Mouse (Mus musculus): ENCODE measurements around the gene Erp27. TPM values are rescaled to one million over a fixed set of nuclear protein-coding genes. Genes with fewer than 3 reads are reported as not detected.
A peak's percentile ranks its signal among the peaks of the same experiment; 100 is the strongest.
"Not testable (repeated sequence)": the region's sequence is repeated elsewhere in the genome, so short reads cannot be mapped to it uniquely, and the experiment has no call there.

The Erp27 gene
- polyA plus RNA-seq (2015; fragmentation: Nextera tagmentation; extraction: Ambion mirVana), result 0.61 and 0.74 TPM in 2 replicates

GRCm38 (mm10) chr6:136922080-136922479 lies at the start of gene Erp27:
TSS of gene Erp27 (minus strand) at chr6:136922180.
- no peak for ATAC-seq
- Histone ChIP-seq H3K36me3 (ENCODE audit: insufficient read depth, low read length) (no peaks in the 10 kb centered on the region), H3K4me2 (replicated peaks; ENCODE audit: low read depth, low read length) (no peak within 1 kb of the TSS), H3K27ac (ENCODE audit: low read length) (no peak within 1 kb of the TSS), H3K9ac (replicated peaks; ENCODE audit: low read depth) (no peak within 1 kb of the TSS), H3K27me3 (replicated peaks; ENCODE audit: insufficient read depth, low read length) (no peaks in the 10 kb centered on the region), H3K4me1 (ENCODE audit: insufficient read depth, low read depth, low read length) (no peaks in the 10 kb centered on the region), H3K4me3 (ENCODE audit: low read depth, low read length) (no peak within 1 kb of the TSS), H3K9me3 (ENCODE audit: low read length) (no peaks in the 10 kb centered on the region)
- 50% methylated on average over 5 of the region's 5 CpGs for whole genome bisulfite sequencing
- TF ChIP-seq CTCF (IDR thresholded peaks at IDR 0.05) (no peak), EP300 (IDR thresholded peaks at IDR 0.05) (no peak)
- DNase-seq (ENCODE audit: low spot score), result no peak

DNA sequence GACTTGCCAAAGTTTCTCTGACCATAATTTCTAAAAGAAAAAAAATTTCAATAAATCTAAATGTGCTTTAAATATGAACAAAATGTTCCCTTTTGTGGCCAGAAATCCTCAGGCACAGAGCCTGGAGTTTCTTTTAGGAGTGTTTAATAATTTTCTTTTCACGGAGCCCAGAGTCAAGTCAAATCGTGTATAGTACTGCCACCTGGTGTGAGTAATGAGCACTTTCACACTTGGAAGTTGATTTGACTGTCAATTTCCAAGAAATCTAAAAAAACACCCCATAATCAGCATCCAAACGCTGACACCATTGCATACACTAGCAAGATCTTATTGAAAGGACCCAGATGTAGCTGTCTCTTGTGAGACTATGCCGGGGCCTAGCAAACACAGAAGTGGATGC lies 46.9 kb upstream of the Erp27 start:
- TF ChIP-seq CTCF (IDR thresholded peaks at IDR 0.05) (peak; percentile 68), EP300 (IDR thresholded peaks at IDR 0.05) (peak; percentile 39)
- H3K27me3 ChIP-seq (replicated peaks; ENCODE audit: insufficient read depth, low read length); H3K36me3 ChIP-seq (ENCODE audit: insufficient read depth, low read length); H3K4me3 ChIP-seq (ENCODE audit: low read depth, low read length); H3K9me3 ChIP-seq (ENCODE audit: low read length); H3K4me1 ChIP-seq (ENCODE audit: insufficient read depth, low read depth, low read length); H3K4me2 ChIP-seq (replicated peaks; ENCODE audit: low read depth, low read length); H3K9ac ChIP-seq (replicated peaks; ENCODE audit: low read depth): not testable (repeated sequence)
- 19% methylated on average over 4 of the region's 4 CpGs for WGBS
- peak overlapping the region; percentile 47; the same call in 1 of the 2 replicates for H3K27ac ChIP-seq (ENCODE audit: low read length)
- DNase-seq (ENCODE audit: low spot score) (peak; percentile 84), ATAC-seq (peak; percentile 70; the same call in 1 of the 2 replicates)

DNA sequence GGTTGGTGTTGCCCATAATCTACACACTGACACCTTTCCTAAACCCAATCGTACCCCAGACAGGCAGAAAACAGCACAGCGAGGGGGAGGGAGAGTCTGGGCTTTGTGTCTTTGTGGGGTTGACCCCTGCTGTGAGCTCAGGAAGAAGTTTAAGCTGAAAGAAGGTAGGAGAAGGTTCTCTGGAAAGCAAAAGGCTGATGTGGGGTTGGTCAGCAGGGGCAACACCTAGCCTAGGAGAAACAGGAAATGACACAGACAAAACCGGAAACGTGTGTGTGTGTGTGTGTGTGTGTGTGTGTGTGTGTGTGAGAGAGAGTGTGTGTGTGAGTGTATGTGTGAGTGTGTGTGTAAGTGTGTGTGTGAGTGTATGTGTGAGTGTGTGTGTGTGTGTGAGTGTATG lies 45.5 kb upstream of the Erp27 start:
- Histone ChIP-seq H3K4me3 (ENCODE audit: low read depth, low read length) (no peak overlapping the region), H3K27ac (ENCODE audit: low read length) (no peak overlapping the region), H3K4me1 (ENCODE audit: insufficient read depth, low read depth, low read length) (no peaks in the 10 kb centered on the region), H3K27me3 (replicated peaks; ENCODE audit: insufficient read depth, low read length) (no peaks in the 10 kb centered on the region), H3K9me3 (ENCODE audit: low read length) (no peaks in the 10 kb centered on the region), H3K4me2 (replicated peaks; ENCODE audit: low read depth, low read length) (no peak overlapping the region), H3K9ac (replicated peaks; ENCODE audit: low read depth) (no peak overlapping the region), H3K36me3 (ENCODE audit: insufficient read depth, low read length) (no peaks in the 10 kb centered on the region)
- ATAC-seq, result no peak
- DNase-seq (ENCODE audit: low spot score), result no peak
- TF ChIP-seq CTCF (IDR thresholded peaks at IDR 0.05) (no peak), EP300 (IDR thresholded peaks at IDR 0.05) (no peak)
- WGBS, result 58% methylated on average over 4 of the region's 4 CpGs

DNA sequence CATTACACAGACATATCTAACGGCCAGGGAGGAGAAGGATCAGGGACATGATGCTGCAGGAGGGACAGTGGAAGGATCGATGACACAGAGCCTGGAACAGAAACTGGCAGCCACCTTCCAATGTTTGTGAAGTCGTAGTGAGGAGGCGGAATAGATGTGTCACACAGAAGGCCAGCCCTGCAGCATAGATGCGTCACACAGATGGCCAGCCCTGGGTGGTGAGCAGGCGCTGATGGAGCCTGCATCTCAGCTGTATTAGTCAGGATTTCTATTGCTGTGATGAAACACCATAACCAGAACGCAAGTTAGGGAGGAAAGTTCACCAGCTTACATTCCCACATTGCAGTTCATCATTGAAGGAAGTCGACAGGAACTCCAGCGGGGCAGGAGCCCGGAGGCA lies 43.9 kb upstream of the Erp27 start:
- Histone ChIP-seq H3K4me1 (ENCODE audit: insufficient read depth, low read depth, low read length) (no peaks in the 10 kb centered on the region), H3K27me3 (replicated peaks; ENCODE audit: insufficient read depth, low read length) (no peaks in the 10 kb centered on the region), H3K4me2 (replicated peaks; ENCODE audit: low read depth, low read length) (no peak overlapping the region), H3K36me3 (ENCODE audit: insufficient read depth, low read length) (no peaks in the 10 kb centered on the region), H3K9ac (replicated peaks; ENCODE audit: low read depth) (no peak overlapping the region), H3K4me3 (ENCODE audit: low read depth, low read length) (no peak overlapping the region), H3K9me3 (ENCODE audit: low read length) (no peaks in the 10 kb centered on the region), H3K27ac (ENCODE audit: low read length) (no peak overlapping the region)
- ATAC-seq (peak; percentile 79), DNase-seq (ENCODE audit: low spot score) (peak; percentile 49)
- WGBS, result 63% methylated on average over 10 of the region's 10 CpGs
- TF ChIP-seq CTCF (IDR thresholded peaks at IDR 0.05), result no peak
- no peak for TF ChIP-seq EP300 (IDR thresholded peaks at IDR 0.05)

GRCm38 (mm10) chr6:136964609-136965510 lies 42.9 kb upstream of the Erp27 start:
- peak; percentile 65 for DNase-seq (ENCODE audit: low spot score)
- no peak for ATAC-seq
- TF ChIP-seq EP300 (IDR thresholded peaks at IDR 0.05) (no peak), CTCF (IDR thresholded peaks at IDR 0.05) (peak; percentile 37)
- Histone ChIP-seq H3K36me3 (ENCODE audit: insufficient read depth, low read length) (no peaks in the 10 kb centered on the region), H3K9me3 (ENCODE audit: low read length) (no peaks in the 10 kb centered on the region), H3K4me2 (replicated peaks; ENCODE audit: low read depth, low read length) (no peak overlapping the region), H3K27me3 (replicated peaks; ENCODE audit: insufficient read depth, low read length) (no peaks in the 10 kb centered on the region), H3K4me3 (ENCODE audit: low read depth, low read length) (no peak overlapping the region), H3K9ac (replicated peaks; ENCODE audit: low read depth) (no peak overlapping the region), H3K4me1 (ENCODE audit: insufficient read depth, low read depth, low read length) (no peaks in the 10 kb centered on the region), H3K27ac (ENCODE audit: low read length) (no peak overlapping the region)
- WGBS, result 55% methylated on average over 13 of the region's 13 CpGs

DNA sequence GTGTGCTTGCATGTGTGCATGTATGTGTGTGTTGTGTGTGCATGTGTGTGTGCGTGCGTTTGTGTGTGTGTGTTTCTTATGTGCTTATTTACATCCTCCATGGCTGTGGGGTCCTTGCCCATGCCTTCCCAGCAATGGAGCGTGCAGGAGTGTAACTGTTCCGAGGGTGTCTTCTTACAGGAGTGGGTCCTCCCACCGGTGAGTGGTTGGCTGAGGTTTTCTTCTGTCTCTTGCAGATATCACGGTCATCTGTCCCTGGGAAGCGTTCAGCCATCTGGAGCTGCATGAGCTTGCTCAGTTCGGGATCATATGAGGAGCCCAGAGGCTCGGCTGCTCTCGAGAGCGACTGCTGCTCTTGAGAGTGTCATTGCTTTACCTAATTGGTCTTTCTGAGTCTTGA lies 41.0 kb upstream of the Erp27 start:
- Histone ChIP-seq H3K9ac (replicated peaks; ENCODE audit: low read depth) (no peak overlapping the region), H3K4me1 (ENCODE audit: insufficient read depth, low read depth, low read length) (no peaks in the 10 kb centered on the region), H3K36me3 (ENCODE audit: insufficient read depth, low read length) (no peaks in the 10 kb centered on the region), H3K4me3 (ENCODE audit: low read depth, low read length) (no peak overlapping the region), H3K27me3 (replicated peaks; ENCODE audit: insufficient read depth, low read length) (no peaks in the 10 kb centered on the region), H3K4me2 (replicated peaks; ENCODE audit: low read depth, low read length) (no peak overlapping the region), H3K9me3 (ENCODE audit: low read length) (no peaks in the 10 kb centered on the region), H3K27ac (ENCODE audit: low read length) (no peak overlapping the region)
- TF ChIP-seq EP300 (IDR thresholded peaks at IDR 0.05) (no peak), CTCF (IDR thresholded peaks at IDR 0.05) (no peak)
- DNase-seq (ENCODE audit: low spot score), result no peak
- 75% methylated on average over 11 of the region's 11 CpGs for WGBS
- no peak for ATAC-seq
